Mouse (Mus musculus): ENCODE measurements around the gene Arl9. TPM values are rescaled to one million over a fixed set of nuclear protein-coding genes. Genes with fewer than 3 reads are reported as not detected.
"Not testable (repeated sequence)": the region's sequence is repeated elsewhere in the genome, so short reads cannot be mapped to it uniquely, and the experiment has no call there.

The Arl9 gene
- 0.44 TPM in 1 of 2 replicates, not detected in the other for polyA plus RNA-seq (2015; fragmentation: Nextera tagmentation; extraction: Ambion mirVana)

GRCm38 (mm10) chr5:77004051-77004821 lies at the start of gene Arl9:
Gene Arl9 (plus strand): TSS chr5:77004055.
- H3K36me3 ChIP-seq = peaks cover 21% of the 10 kb centered on the region
- H3K9me3 ChIP-seq (replicated peaks) = no peaks in the 10 kb centered on the region
- H3K27me3 ChIP-seq = no peaks in the 10 kb centered on the region
- H3K9ac ChIP-seq = no peak within 1 kb of the TSS
- no peak for ATAC-seq (replicated peaks; ENCODE audit: low FRiP score)
- no peak within 1 kb of the TSS for H3K4me3 ChIP-seq (replicated peaks)
- WGBS = 91% methylated on average over 6 of the region's 6 CpGs
- H3K4me1 ChIP-seq = no peaks in the 10 kb centered on the region
- H3K27ac ChIP-seq = no peak within 1 kb of the TSS
- H3K4me2 ChIP-seq = no peak within 1 kb of the TSS

GRCm38 (mm10) chr5:76954271-76954900 lies 49.5 kb upstream of the Arl9 start:
- Histone ChIP-seq H3K4me1 (peaks cover 22% of the 10 kb centered on the region), H3K36me3 (peaks cover 47% of the 10 kb centered on the region), H3K9me3 (replicated peaks) (no peaks in the 10 kb centered on the region), H3K9ac (no peak overlapping the region), H3K4me3 (replicated peaks) (no peak overlapping the region), H3K27me3 (no peaks in the 10 kb centered on the region), H3K4me2 (no peak overlapping the region), H3K27ac (no peak overlapping the region)
- no peak for ATAC-seq (replicated peaks; ENCODE audit: low FRiP score)
- WGBS = 82% methylated on average over 6 of the region's 6 CpGs

GRCm38 (mm10) chr5:76955474-76955873 lies 48.4 kb upstream of the Arl9 start:
- Histone ChIP-seq H3K36me3 (peaks cover 58% of the 10 kb centered on the region), H3K4me1 (peaks cover 15% of the 10 kb centered on the region), H3K9me3 (replicated peaks) (no peaks in the 10 kb centered on the region), H3K27me3 (no peaks in the 10 kb centered on the region), H3K4me2 (no peak overlapping the region), H3K9ac (no peak overlapping the region), H3K4me3 (replicated peaks) (no peak overlapping the region), H3K27ac (no peak overlapping the region)
- WGBS = 75% methylated on average over 4 of the region's 4 CpGs
- ATAC-seq (replicated peaks; ENCODE audit: low FRiP score) = no peak

DNA sequence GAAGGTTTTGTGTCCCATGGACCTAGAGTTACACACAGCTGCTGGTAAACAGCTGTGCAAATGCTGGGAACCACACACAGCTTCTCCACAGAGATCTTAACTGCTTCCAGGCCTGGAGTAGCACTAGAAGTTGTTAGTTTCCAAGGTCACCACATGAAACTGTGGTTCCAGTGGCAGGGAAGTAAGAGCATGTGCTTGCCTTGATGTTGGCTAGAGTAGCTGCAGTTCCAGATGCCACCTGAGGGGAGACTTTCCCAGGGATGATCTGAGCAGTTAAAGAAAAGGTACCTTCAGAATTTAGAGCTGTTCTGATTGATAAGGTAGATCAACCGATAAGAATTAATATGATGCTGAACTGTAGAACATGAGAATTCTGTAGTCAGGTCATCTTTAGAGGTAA lies 45.9 kb upstream of the Arl9 start:
- ATAC-seq (replicated peaks; ENCODE audit: low FRiP score) = no peak
- H3K27ac ChIP-seq = no peak overlapping the region
- no peak overlapping the region for H3K4me2 ChIP-seq
- H3K9ac ChIP-seq = no peak overlapping the region
- H3K4me3 ChIP-seq (replicated peaks) = no peak overlapping the region
- H3K36me3 ChIP-seq = peaks cover 82% of the 10 kb centered on the region
- no peaks in the 10 kb centered on the region for H3K27me3 ChIP-seq
- peaks cover 11% of the 10 kb centered on the region for H3K4me1 ChIP-seq
- WGBS = 98% methylated on average over 1 of the region's 1 CpGs
- no peaks in the 10 kb centered on the region for H3K9me3 ChIP-seq (replicated peaks)

DNA sequence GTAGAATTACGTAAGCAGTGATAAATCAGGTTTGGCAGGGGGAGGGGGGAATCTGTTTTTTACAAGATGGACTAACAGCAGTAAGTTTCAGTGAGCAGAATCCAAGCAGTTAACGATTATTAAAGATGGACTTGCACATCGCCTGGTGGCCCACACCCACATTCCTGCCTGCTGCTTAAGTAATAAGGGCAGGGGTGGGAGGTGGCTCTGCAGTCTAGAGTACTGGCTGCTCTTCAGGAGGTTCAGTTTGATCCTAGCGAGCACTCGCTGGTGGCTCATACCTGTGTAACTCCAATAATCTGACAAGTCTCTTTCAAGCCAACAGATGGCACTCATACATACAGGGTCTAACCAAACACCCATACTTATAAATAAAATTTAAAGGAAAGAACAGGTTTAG lies 44.3 kb upstream of the Arl9 start:
- Histone ChIP-seq H3K9me3 (replicated peaks) (no peaks in the 10 kb centered on the region), H3K4me1 (peaks cover 2% of the 10 kb centered on the region; the same call in 1 of the 2 replicates), H3K4me3 (replicated peaks) (no peak overlapping the region), H3K27me3 (no peaks in the 10 kb centered on the region), H3K36me3 (peaks cover 97% of the 10 kb centered on the region), H3K9ac (no peak overlapping the region), H3K4me2 (no peak overlapping the region), H3K27ac (no peak overlapping the region)
- 80% methylated on average over 5 of the region's 5 CpGs for WGBS
- no peak for ATAC-seq (replicated peaks; ENCODE audit: low FRiP score)

DNA sequence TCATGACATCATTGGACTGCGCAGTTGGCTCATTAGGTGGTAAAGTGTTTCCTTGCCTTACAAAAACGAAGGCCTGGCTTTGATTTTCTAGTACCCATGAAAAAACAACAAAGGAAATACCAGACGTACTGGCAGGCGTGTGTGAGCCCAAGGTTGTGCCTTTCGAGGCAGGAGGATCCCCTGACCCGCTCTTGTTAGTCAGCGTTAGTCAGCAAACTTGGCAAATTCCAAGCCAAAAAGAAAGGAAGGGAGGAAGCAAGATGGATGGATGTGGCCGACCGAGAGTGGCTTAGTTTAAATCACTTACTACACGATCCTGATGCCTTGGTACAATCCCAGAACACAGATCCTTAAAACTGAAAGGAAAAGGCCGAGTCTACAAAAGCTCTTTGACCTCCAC lies 41.3 kb upstream of the Arl9 start:
- Histone ChIP-seq H3K9ac (no peak overlapping the region), H3K36me3 (peaks cover 95% of the 10 kb centered on the region), H3K4me1 (no peaks in the 10 kb centered on the region), H3K9me3 (replicated peaks) (no peaks in the 10 kb centered on the region), H3K4me3 (replicated peaks) (no peak overlapping the region), H3K27me3 (no peaks in the 10 kb centered on the region), H3K27ac (no peak overlapping the region), H3K4me2 (no peak overlapping the region)
- WGBS = 79% methylated on average over 11 of the region's 11 CpGs
- ATAC-seq (replicated peaks; ENCODE audit: low FRiP score) = no peak

DNA sequence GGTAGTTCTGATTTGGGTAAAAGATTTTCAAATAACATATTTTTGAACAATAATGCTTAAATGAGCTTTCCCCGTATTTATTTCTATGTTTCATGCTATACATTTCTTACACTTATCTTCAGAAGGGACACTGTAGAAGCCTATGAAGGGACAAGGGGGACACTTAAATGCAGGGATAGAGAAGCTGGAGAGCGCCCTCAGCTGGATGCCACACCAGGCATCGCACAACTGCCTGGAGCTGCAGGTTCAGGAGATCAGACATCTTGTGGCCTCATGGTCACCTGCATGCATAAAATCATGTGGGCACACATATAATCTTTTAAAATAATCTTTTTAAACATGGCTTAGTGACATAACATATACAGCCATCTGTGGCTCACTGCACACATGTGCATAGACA lies 39.2 kb upstream of the Arl9 start:
- Histone ChIP-seq H3K9me3 (replicated peaks) (no peaks in the 10 kb centered on the region), H3K4me1 (no peaks in the 10 kb centered on the region), H3K27me3 (no peaks in the 10 kb centered on the region), H3K36me3 (peaks cover 97% of the 10 kb centered on the region), H3K9ac (no peak overlapping the region), H3K4me2 (no peak overlapping the region), H3K27ac (no peak overlapping the region), H3K4me3 (replicated peaks) (no peak overlapping the region)
- WGBS = 93% methylated on average over 3 of the region's 3 CpGs
- no peak for ATAC-seq (replicated peaks; ENCODE audit: low FRiP score)

- no peaks in the 10 kb centered on the region for H3K9me3 ChIP-seq (replicated peaks)
- no peak overlapping the region for H3K4me3 ChIP-seq (replicated peaks)
- no peak overlapping the region for H3K9ac ChIP-seq
- H3K4me1 ChIP-seq = peaks cover 8% of the 10 kb centered on the region
- H3K36me3 ChIP-seq = peaks cover 69% of the 10 kb centered on the region
- ATAC-seq (replicated peaks; ENCODE audit: low FRiP score) = no peak
- H3K4me2 ChIP-seq = no peak overlapping the region
- WGBS = 65% methylated on average over 5 of the region's 5 CpGs
- no peak overlapping the region for H3K27ac ChIP-seq
- no peaks in the 10 kb centered on the region for H3K27me3 ChIP-seq
Observed at GRCm38 (mm10) chr5:76969250-76969649, 34.6 kb upstream of the Arl9 start.

DNA sequence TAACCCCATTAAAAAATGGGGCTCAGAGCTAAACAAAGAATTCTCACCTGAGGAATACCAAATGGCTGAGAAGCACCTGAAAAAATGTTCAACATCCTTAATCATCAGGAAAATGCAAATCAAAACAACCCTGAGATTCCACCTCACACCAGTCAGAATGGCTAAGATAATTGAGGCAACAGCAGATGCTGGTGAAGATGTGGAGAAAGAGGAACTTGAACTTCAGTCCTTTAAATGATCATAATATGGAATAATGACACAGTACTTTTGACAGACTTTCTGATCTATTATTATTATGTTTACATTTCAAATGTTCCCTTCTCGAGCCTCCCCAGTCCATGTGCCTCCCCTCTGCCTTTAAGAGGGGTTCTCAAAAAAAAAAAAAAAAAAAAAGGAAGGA lies 32.7 kb upstream of the Arl9 start:
- Histone ChIP-seq H3K4me1 (peaks cover 13% of the 10 kb centered on the region), H3K36me3 (peaks cover 51% of the 10 kb centered on the region)
- not testable (repeated sequence) for H3K9me3 ChIP-seq (replicated peaks); H3K4me3 ChIP-seq (replicated peaks); H3K27me3 ChIP-seq; ATAC-seq (replicated peaks; ENCODE audit: low FRiP score); H3K27ac ChIP-seq; H3K4me2 ChIP-seq; H3K9ac ChIP-seq
- 86% methylated on average over 1 of the region's 1 CpGs for WGBS

DNA sequence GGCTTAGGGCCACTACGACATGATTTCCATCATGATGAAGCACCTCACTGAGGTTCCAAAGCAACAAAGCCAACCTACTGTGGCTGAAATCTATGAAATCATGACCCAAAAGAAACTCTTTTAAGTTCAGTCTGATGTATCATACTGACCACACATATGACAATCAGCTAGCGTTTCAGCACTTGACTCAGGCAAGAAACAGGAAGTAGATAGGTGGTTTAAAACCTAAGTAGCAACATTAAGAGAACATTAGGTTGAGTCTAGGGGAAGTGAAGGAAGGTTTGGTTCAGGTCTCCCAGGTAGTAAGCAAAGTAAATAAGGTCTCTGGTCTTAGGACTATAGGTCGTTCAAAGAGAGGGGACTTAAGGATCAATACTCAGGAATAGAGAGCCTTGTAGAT lies 30.4 kb upstream of the Arl9 start:
- no peak for ATAC-seq (replicated peaks; ENCODE audit: low FRiP score)
- Histone ChIP-seq H3K36me3 (peaks cover 47% of the 10 kb centered on the region), H3K27ac (no peak overlapping the region), H3K4me1 (peaks cover 13% of the 10 kb centered on the region), H3K9me3 (replicated peaks) (no peaks in the 10 kb centered on the region), H3K4me3 (replicated peaks) (peak overlapping the region; percentile 99), H3K27me3 (no peaks in the 10 kb centered on the region), H3K9ac (no peak overlapping the region), H3K4me2 (peak overlapping the region; percentile 68)
- WGBS = 74% methylated on average over 3 of the region's 3 CpGs

DNA sequence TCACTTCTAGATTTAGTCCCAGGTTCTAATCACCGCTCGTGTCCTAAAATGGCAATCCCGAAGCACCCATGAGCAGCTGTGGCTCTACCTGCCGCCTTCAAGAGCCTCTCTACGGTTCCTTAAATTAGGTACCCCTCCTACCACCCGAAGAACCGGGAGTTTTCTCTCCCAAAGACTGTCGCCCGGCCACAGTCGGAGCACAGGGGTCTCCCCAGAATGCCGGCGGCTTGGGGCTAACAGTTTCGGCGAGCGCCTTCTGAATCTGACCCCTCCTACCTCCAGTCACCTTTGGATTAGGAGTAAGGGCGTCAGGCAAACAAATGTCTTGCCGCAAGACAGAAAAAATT lies 29.7 kb upstream of the Arl9 start:
- Histone ChIP-seq H3K4me1 (peaks cover 13% of the 10 kb centered on the region), H3K9ac (peak overlapping the region; percentile 88), H3K9me3 (replicated peaks) (no peaks in the 10 kb centered on the region), H3K4me3 (replicated peaks) (peak overlapping the region; percentile 99), H3K36me3 (peaks cover 46% of the 10 kb centered on the region), H3K27me3 (no peaks in the 10 kb centered on the region), H3K4me2 (peak overlapping the region; percentile 68), H3K27ac (0 out of 2 replicates have a peak overlapping the region, but pooled peaks have one; percentile 32)
- 3% methylated on average over 17 of the region's 17 CpGs for WGBS
- ATAC-seq (replicated peaks; ENCODE audit: low FRiP score) = peak; percentile 62

GRCm38 (mm10) chr5:76974554-76975285 lies 29.1 kb upstream of the Arl9 start, which contains the start of gene Srp72:
Gene Srp72 (plus strand): TSS chr5:76974683.
- under 1% methylated on average over 60 of the region's 60 CpGs for WGBS
- Histone ChIP-seq H3K4me2 (peak within 1 kb of the TSS; percentile 68), H3K9ac (peak within 1 kb of the TSS; percentile 88), H3K27ac (peak within 1 kb of the TSS; percentile 92), H3K4me3 (replicated peaks) (peak within 1 kb of the TSS; percentile 99), H3K27me3 (no peaks in the 10 kb centered on the region), H3K4me1 (peaks cover 13% of the 10 kb centered on the region), H3K9me3 (replicated peaks) (no peaks in the 10 kb centered on the region), H3K36me3 (peaks cover 46% of the 10 kb centered on the region)
- peak; percentile 93 for ATAC-seq (replicated peaks; ENCODE audit: low FRiP score)

All from kidney, embryonic 15.5 days (tissue).